Mouse (Mus musculus) hindbrain, embryonic 12.5 days (tissue): ENCODE measurements at regions not wholly inside any gene's neighbourhood (a gene's known extent, or its start where the extent isn't known, plus 50 kb on each side); places are given as distances from the start of the nearest gene placed in this dataset.

Experiments
- ATAC-seq: fragments of 200-750 bp; cut with Nextera tagmentation; 2 replicates; pipeline ENCODE4 v1.8.0; 2017; ENCODE audit warnings: moderate TSS enrichment; ENCODE audit not compliant: low FRiP score
- H3K27ac ChIP-seq: fragments of 300-500 bp; sonication (generic); 2 replicates; pipeline ENCODE4 v1.5.1; 2016; ENCODE audit warnings: mild to moderate bottlenecking
- H3K27me3 ChIP-seq: fragments of 300-500 bp; sonication (generic); 2 replicates; pipeline ENCODE4 v1.6.1; 2016; ENCODE audit warnings: mild to moderate bottlenecking
- H3K36me3 ChIP-seq: fragments of 300-500 bp; sonication (generic); 2 replicates; pipeline ENCODE4 v1.6.1; 2016; ENCODE audit warnings: mild to moderate bottlenecking
- H3K4me1 ChIP-seq: fragments of 300-500 bp; sonication (generic); 2 replicates; pipeline ENCODE4 v1.6.1; 2016
- H3K4me2 ChIP-seq: fragments of 300-500 bp; sonication (generic); replicated peaks from 2 replicates; pipeline ENCODE4 v1.6.1; 2016; ENCODE audit warnings: mild to moderate bottlenecking
- H3K4me3 ChIP-seq: fragments of 300-500 bp; sonication (generic); 2 replicates; pipeline ENCODE4 v1.5.1; 2016; ENCODE audit warnings: mild to moderate bottlenecking
- H3K9ac ChIP-seq: fragments of 300-500 bp; sonication (generic); 2 replicates; pipeline ENCODE4 v1.6.1; 2016; ENCODE audit warnings: mild to moderate bottlenecking, moderate library complexity
- H3K9me3 ChIP-seq: fragments of 300-500 bp; sonication (generic); replicated peaks from 2 replicates; pipeline ENCODE4 v1.6.1; 2016; ENCODE audit warnings: mild to moderate bottlenecking
- WGBS: fragments of 180-500 bp; shearing (Covaris S2); methylation state at CpG from one replicate; pipeline ENCODE4 v1.1.7; 2016; 5-methylcytosine and 5-hydroxymethylcytosine counted together

- Histone ChIP-seq H3K27me3 (no peaks in the 10 kb centered on the region), H3K4me2 (no peak overlapping the region), H3K27ac (no peak overlapping the region), H3K4me3 (no peak overlapping the region), H3K9ac (no peak overlapping the region), H3K36me3 (no peaks in the 10 kb centered on the region), H3K4me1 (no peaks in the 10 kb centered on the region), H3K9me3 (no peaks in the 10 kb centered on the region)
- ATAC-seq, result no peak
- WGBS, result 82% methylated on average over 10 of the region's 10 CpGs
Measured at GRCm38 (mm10) chr2:78972288-78973117, 104.6 kb downstream of the Ube2e3 start.

- no peak overlapping the region for H3K4me2 ChIP-seq
- no peak overlapping the region for H3K9ac ChIP-seq
- ATAC-seq, result no peak
- WGBS, result 96% methylated on average over 3 of the region's 3 CpGs
- no peak overlapping the region for H3K4me3 ChIP-seq
- no peak overlapping the region for H3K27ac ChIP-seq
- no peaks in the 10 kb centered on the region for H3K4me1 ChIP-seq
- H3K9me3 ChIP-seq, result no peaks in the 10 kb centered on the region
- no peaks in the 10 kb centered on the region for H3K36me3 ChIP-seq
- H3K27me3 ChIP-seq, result no peaks in the 10 kb centered on the region
Measured at GRCm38 (mm10) chr2:78973811-78974210, 105.9 kb downstream of the Ube2e3 start.

- Histone ChIP-seq H3K4me1 (no peaks in the 10 kb centered on the region), H3K36me3 (no peaks in the 10 kb centered on the region), H3K9ac (no peak overlapping the region), H3K9me3 (no peaks in the 10 kb centered on the region), H3K27me3 (no peaks in the 10 kb centered on the region), H3K4me3 (no peak overlapping the region), H3K4me2 (no peak overlapping the region), H3K27ac (no peak overlapping the region)
- WGBS, result 72% methylated on average over 2 of the region's 2 CpGs
- no peak for ATAC-seq
Measured at GRCm38 (mm10) chr2:78974683-78975392, 106.9 kb downstream of the Ube2e3 start.

DNA sequence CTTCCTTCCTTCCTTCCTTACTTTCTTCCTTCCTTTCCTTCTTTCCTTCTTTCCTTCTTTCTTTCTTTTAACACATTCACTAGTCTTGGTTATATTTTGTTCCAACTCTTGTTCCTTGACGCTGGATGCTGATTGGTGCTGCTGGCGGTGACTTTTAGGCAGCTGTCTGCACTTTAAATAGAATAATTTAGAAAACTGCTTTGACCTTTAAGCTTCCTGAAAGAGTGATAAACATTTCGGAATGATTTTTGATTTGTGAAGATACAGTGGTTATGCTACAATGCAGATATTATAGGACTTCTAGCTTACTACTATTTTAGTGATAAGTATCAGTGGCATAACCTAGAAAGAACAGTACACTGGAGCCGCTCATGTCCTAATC, 107.5 kb downstream of the Ube2e3 start:
- H3K4me3 ChIP-seq, result no peak overlapping the region
- H3K9ac ChIP-seq, result no peak overlapping the region
- no peak overlapping the region for H3K27ac ChIP-seq
- ATAC-seq, result no peak
- H3K4me2 ChIP-seq, result no peak overlapping the region
- H3K4me1 ChIP-seq, result no peaks in the 10 kb centered on the region
- no peaks in the 10 kb centered on the region for H3K9me3 ChIP-seq
- H3K27me3 ChIP-seq, result no peaks in the 10 kb centered on the region
- no peaks in the 10 kb centered on the region for H3K36me3 ChIP-seq
- 91% methylated on average over 4 of the region's 4 CpGs for WGBS

DNA sequence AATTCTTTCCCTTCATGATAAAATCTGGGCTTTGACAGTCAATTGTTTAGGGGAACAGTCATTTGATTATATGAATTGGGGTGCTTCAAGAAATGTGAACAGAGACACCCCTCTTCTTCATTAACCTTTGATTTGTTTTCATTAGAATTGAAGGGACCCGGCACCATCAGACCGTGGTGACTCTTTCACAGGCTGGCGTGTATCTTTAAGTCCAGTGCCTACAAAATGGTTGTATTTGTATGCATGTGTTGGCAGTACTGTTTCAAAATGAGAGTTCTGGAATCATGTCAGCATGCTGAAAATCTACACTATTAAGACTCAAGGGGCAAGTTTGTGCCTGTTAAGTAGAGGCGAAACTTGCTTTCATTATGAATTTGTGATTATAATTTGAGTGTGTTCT, 108.2 kb downstream of the Ube2e3 start:
- no peak for ATAC-seq
- no peaks in the 10 kb centered on the region for H3K9me3 ChIP-seq
- H3K9ac ChIP-seq, result no peak overlapping the region
- H3K36me3 ChIP-seq, result no peaks in the 10 kb centered on the region
- no peak overlapping the region for H3K27ac ChIP-seq
- no peak overlapping the region for H3K4me3 ChIP-seq
- H3K4me2 ChIP-seq, result no peak overlapping the region
- H3K27me3 ChIP-seq, result no peaks in the 10 kb centered on the region
- 86% methylated on average over 4 of the region's 4 CpGs for WGBS
- H3K4me1 ChIP-seq, result no peaks in the 10 kb centered on the region

DNA sequence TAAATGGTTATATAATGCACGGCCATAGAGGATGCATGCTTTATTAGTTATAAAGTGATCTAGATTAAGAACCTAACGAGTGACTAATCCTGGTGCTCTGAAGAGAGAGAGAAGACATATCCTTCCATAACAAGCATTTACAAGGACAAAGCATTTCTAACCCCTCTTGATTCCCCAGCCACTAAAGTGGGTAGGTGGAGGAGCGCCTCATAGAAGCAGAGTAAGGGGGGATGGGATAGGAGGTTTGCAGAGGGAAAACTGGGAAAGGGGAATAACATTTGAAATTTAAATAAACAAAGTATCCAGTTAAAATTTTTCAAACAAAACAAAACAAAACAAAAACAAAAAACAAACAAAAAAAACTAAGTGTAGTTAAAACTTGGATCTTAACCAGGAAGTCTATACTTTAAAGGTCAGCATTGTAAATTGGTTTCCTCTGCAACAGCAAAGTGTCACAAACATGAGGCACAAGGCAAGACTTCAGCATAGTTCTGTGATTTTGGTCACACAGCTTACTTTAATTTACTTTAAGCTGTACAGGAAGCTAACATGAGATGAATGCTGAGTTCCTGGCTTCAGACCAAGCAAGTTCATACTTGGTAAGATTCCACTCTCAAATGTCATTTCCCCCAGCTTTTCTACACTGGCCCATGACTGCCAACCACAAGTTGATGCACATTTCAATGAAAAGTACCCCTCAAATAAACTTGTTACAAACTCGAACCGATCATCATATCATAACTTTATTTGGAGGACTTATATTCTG, 109.9 kb downstream of the Ube2e3 start:
- H3K4me3 ChIP-seq, result no peak overlapping the region
- WGBS, result 81% methylated on average over 5 of the region's 5 CpGs
- no peak overlapping the region for H3K9ac ChIP-seq
- ATAC-seq, result no peak
- H3K4me1 ChIP-seq, result no peaks in the 10 kb centered on the region
- no peaks in the 10 kb centered on the region for H3K9me3 ChIP-seq
- no peak overlapping the region for H3K4me2 ChIP-seq
- H3K27ac ChIP-seq, result no peak overlapping the region
- no peaks in the 10 kb centered on the region for H3K27me3 ChIP-seq
- H3K36me3 ChIP-seq, result no peaks in the 10 kb centered on the region

- Histone ChIP-seq H3K4me1 (no peaks in the 10 kb centered on the region), H3K4me3 (no peak overlapping the region), H3K9ac (no peak overlapping the region), H3K27me3 (no peaks in the 10 kb centered on the region), H3K9me3 (no peaks in the 10 kb centered on the region), H3K4me2 (no peak overlapping the region), H3K27ac (no peak overlapping the region), H3K36me3 (no peaks in the 10 kb centered on the region)
- 76% methylated on average over 5 of the region's 5 CpGs for WGBS
- ATAC-seq, result no peak
Measured at GRCm38 (mm10) chr2:78980019-78980418, 112.1 kb downstream of the Ube2e3 start.

DNA sequence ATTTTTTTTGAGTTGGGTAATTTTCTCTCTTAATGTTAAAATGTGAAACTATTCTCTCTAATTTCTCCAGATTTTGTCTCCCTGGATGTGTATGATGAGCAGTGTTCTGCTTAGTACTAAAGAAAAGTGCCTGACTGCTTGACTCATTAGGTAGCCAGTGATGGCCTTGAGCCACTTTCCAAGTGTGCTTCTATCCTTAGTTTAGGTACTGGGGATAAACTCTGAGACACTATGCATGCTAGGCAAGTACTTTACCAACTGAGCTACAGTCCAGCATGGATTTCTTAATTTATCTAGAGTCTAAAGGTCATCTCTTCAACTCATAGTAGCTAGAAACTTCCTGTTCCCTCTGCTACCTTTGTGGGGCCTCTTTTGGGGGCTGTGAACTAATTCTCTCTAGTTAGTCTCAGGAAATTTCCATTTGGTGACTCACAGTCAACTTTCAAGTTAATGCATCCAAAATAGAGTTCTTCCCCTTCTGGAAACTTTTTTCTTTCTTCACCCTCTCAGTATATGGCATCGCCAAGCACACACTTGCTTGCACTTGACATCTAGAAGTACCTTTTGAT, 112.8 kb downstream of the Ube2e3 start:
- no peak overlapping the region for H3K27ac ChIP-seq
- H3K4me1 ChIP-seq, result no peaks in the 10 kb centered on the region
- H3K4me3 ChIP-seq, result no peak overlapping the region
- H3K9ac ChIP-seq, result no peak overlapping the region
- H3K36me3 ChIP-seq, result no peaks in the 10 kb centered on the region
- ATAC-seq, result no peak
- H3K27me3 ChIP-seq, result no peaks in the 10 kb centered on the region
- WGBS, result 100% methylated on average over 1 of the region's 1 CpGs
- H3K9me3 ChIP-seq, result no peaks in the 10 kb centered on the region
- no peak overlapping the region for H3K4me2 ChIP-seq

GRCm38 (mm10) chr2:78983347-78983746, 115.4 kb downstream of the Ube2e3 start:
- Histone ChIP-seq H3K4me3 (no peak overlapping the region), H3K27me3 (no peaks in the 10 kb centered on the region), H3K27ac (no peak overlapping the region), H3K36me3 (no peaks in the 10 kb centered on the region), H3K4me2 (no peak overlapping the region), H3K4me1 (no peaks in the 10 kb centered on the region), H3K9me3 (no peaks in the 10 kb centered on the region), H3K9ac (no peak overlapping the region)
- no peak for ATAC-seq

GRCm38 (mm10) chr2:78983944-78984498, 116.1 kb downstream of the Ube2e3 start:
- no peaks in the 10 kb centered on the region for H3K9me3 ChIP-seq
- H3K9ac ChIP-seq, result no peak overlapping the region
- no peaks in the 10 kb centered on the region for H3K36me3 ChIP-seq
- ATAC-seq, result no peak
- no peak overlapping the region for H3K4me2 ChIP-seq
- H3K27me3 ChIP-seq, result no peaks in the 10 kb centered on the region
- H3K4me1 ChIP-seq, result no peaks in the 10 kb centered on the region
- WGBS, result 70% methylated on average over 5 of the region's 5 CpGs
- no peak overlapping the region for H3K27ac ChIP-seq
- no peak overlapping the region for H3K4me3 ChIP-seq

GRCm38 (mm10) chr2:78986984-78987383, 119.1 kb downstream of the Ube2e3 start:
- no peaks in the 10 kb centered on the region for H3K9me3 ChIP-seq
- H3K27ac ChIP-seq, result no peak overlapping the region
- no peaks in the 10 kb centered on the region for H3K27me3 ChIP-seq
- no peak overlapping the region for H3K4me2 ChIP-seq
- 72% methylated on average over 7 of the region's 7 CpGs for WGBS
- ATAC-seq, result peak; percentile 56; the same call in 1 of the 2 replicates
- H3K4me3 ChIP-seq, result no peak overlapping the region
- H3K36me3 ChIP-seq, result no peaks in the 10 kb centered on the region
- H3K9ac ChIP-seq, result no peak overlapping the region
- H3K4me1 ChIP-seq, result no peaks in the 10 kb centered on the region

DNA sequence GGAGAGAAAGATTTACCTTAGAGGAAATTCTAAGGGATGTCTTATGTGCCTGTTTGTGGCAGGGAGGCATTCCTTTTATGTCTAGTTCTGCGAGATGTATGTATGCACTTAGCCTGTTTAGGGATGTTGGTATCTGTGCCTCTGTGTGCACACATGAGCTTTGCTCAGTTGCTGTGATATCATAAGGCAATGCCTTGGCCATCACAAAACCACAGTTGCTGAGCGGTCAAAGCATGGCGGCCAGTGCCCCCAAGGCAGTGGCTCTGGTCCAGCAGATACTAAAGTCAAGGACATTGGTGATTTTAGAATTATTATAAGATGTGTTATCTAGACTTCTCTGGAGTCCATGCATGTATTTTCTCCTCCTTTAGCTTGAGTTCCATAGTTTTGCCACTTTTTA, 119.5 kb downstream of the Ube2e3 start:
- Histone ChIP-seq H3K4me1 (no peaks in the 10 kb centered on the region), H3K27me3 (no peaks in the 10 kb centered on the region), H3K27ac (no peak overlapping the region), H3K4me2 (no peak overlapping the region), H3K9me3 (no peaks in the 10 kb centered on the region), H3K4me3 (no peak overlapping the region), H3K9ac (no peak overlapping the region), H3K36me3 (no peaks in the 10 kb centered on the region)
- no peak for ATAC-seq
- 92% methylated on average over 3 of the region's 3 CpGs for whole genome bisulfite sequencing
